Mouse (Mus musculus) WW6 (cell line): Measurements from ENCODE around the gene Aldh3b3.
A peak's percentile ranks its signal among the peaks of the same experiment; 100 is the strongest.
"Not testable (repeated sequence)": the region's sequence is repeated elsewhere in the genome, so short reads cannot be mapped to it uniquely, and the experiment has no call there.

Experiments used
- DNase-seq: peaks from one replicate; pipeline ENCODE4 v3.0.0-alpha.2; 2013; ENCODE audit warnings: low read depth, low spot score

Aldh3b3 gene

DNA sequence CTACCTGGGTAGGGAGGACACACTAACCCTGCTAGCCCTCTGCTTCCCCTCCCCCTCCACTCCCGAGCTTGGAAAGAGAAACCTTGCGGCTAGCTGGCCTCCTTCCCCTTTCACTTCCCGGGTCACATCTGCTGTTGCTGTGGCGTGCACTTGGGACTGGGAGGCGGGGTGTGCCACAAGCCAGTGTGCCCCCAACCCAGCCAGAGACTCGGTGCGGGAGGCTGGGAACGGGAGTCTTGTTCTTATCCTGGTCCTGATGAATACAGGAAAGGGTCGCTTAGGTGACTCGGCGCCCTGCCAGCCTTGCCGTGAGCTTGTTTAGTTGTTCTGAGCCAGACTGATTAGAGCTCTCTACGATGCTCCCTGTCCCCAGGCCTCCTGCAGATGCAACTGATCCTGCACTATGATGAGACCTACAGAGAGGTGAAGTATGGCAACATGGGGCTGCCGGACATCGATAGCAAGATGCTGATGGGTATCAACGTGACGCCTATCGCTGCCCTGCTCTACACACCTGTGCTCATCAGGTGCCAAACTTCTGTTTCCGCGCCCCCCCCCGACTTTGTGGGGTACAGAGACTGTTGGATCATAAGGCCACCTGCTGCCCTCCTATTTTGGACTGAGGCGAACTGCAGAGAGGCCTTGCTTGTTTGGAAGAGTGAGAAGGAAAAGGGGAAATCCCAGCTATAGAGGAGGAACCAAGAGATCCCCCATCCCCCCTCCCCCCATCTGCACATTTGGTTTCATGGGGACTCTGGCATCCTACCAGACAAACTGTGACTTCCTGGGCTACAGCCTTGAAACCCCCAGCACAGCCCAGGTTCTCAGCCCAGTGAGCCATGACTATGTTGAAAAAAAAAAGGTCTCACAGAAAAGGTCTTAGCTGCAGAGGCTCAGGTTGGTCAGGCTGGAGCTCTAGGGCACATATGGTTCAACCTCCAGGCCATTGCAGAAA, 22.3 kb upstream of the Aldh3b3 start:
- DNase-seq = no peak

DNA sequence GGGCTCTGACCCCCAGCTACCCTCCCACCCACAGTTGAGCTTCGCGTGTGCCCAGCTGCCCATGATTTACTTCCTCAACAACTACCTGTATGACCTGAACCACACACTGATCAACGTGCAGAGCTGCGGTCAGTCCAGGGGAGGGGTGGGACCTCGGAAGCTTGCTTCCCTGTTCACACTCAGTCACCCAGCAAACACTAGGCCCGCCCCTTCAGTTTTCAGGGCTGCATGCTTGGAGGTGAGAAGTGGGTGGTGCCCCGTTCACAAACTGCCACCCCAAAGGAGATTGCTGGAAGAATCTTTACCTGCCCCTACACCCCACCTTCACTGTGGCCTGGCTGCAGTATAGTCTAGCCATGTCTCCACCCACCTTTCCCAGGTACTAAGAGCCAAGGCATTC, 16.1 kb upstream of the Aldh3b3 start:
- DNase-seq = no peak

DNA sequence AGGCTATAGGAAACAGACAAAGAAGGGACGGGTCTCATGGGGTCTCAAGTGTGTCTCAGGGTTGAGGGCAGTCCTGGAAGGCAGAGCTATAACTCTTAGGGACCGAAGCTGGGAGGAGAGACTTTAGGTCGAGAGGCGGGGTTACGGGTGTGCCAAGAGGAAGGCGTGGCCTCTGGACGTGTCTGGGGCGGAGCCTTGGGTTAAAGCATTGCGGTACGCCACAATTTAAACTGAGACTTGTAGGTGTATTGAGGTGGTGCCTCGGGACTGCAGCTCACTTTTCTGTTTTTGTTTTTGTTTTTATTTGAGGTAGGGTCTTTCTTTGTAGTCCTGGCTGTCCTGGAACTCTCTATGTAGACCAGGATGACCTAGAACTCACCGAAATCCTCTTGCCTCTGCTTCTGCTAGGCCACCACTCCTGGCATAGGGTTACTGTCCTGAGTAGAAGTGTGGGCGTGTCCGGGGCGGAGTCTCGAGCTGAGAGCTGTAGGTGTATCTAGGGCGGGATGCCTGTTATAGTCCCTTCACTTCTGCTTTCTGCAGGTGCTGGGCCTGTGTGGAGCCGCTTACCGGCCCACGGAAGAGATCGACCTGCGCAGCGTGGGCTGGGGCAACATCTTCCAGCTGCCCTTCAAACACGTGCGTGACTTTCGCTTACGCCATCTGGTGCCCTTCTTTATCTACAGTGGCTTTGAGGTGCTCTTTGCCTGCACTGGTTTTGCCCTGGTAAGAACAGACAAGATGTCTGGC, 15.3 kb upstream of the Aldh3b3 start:
- peak; percentile 74 for DNase-seq

DNA sequence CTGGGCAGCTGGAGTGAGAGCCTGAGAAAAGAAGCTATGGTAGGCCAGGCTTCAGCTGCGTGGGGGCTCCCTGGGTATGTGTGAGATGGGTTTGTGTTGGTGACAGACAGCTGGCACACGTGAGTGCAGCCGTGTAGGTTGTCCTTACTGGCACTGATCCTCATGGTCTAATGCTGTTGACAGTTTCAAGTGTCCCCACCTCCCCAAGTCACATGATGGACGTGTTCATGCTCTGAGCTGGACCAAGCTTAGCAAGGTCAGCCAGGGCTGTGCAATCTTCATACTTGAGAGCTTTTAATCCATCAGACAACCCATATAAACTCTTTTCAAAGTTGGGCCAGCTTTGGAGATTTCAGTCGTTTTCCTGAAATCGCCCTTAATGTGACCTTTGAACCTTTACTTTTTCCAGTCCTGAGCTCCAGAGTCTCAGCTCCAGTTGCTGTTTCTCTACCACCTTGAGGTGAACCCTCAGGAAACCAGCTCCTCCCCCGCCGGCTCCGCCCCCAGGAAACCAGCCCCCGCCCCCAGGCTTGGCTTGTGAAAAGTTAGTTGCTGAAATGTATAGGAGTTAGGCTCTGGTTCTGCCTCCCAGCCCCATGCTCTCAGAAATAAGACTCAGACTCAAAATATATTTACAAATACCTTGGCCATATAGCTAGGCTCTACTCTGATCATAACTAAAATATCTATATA, 12.4 kb upstream of the Aldh3b3 start:
- no peak for DNase-seq

DNA sequence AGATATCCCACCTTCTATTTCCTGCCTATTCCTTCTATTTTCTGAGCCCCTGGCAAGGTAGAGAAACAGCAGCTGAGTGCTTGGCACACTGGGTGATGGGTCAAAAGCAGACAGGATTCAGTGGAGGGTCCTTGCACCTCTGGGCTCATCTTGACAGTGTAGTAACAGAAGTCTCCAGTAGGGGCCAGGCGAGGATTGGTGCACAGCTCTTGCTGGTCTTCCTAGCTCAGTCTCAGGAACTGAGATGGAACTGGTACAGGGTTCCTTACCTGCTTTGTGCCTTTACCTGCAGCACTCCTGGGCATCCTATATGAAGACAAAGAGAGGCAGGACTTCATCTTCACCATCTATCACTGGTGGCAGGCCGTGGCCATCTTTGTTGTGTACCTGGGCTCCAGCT, 11.7 kb upstream of the Aldh3b3 start:
- no peak for DNase-seq

DNA sequence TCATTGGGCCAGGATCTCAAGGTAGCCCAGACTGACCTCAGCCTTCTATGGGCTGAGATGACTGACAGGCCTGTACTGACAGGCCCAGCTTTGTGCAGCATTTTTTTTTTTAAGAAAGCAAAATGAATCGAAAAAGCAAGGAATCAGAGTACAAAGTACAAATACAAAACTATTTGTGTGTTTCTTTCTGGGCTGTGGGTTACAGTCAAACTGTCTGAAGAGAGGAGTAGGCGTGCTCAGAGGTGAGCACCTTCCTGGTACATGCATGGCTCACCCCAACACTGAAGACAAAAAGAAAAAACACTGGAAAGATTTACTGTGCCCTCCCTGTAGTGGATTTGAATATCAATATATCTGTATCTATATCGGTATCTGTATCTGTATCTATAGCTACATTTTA, 10.6 kb upstream of the Aldh3b3 start:
- no peak for DNase-seq

DNA sequence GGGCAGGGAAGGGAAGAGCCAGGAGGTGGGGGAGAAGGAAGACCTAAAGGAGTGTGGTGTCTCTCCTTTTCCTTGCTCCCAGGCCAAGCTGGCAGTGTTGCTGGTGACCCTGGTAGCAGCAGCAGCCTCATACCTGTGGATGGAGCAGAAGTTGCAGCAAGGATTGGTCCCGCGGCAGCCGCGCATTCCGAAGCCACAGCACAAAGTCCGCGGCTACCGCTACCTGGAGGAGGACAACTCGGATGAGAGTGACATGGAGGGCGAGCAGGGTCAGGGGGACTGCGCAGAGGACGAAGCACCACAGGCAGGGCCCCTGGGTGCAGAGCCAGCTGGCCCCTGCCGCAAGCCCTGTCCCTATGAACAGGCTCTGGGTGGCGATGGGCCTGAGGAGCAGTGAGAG, 9.9 kb upstream of the Aldh3b3 start:
- DNase-seq = no peak

DNA sequence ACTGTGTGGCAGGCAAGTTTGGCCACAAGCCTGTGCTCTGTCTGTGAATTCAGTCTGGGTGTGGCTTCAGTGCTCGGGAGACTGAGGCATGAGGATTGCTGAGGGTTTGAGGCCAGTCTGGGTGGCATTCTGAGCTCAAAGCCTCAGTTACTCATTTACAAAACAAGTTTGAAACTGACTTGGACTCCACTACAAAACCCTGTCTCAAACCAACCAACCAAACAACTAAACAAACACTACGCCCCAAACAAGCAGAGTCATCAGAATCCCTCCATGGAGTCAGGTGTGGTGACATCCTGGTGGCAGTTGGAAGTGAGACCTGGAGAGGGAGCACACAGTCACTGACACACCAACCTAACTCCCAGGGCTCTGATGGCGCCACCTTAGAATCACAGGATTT, 8.1 kb upstream of the Aldh3b3 start:
- DNase-seq = no peak

DNA sequence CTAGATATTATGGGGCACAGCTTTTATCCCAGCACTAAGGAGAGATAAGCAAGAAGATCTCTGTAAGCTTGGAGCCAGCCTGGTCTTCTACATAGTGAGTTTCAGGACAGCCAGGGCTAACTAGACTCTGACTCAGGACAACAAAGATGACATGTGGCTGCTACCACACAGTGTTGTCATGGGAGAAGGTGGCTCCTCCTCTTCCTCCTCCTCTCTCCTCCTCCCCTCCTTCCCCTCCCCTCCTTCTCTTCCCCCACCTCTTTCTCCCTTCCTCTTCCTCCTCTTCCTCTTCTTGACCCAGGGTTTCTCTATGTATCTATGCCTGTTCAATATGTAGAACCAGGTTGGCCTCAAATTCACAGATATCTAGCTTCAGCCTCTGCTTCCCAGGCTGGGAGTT, 7.0 kb upstream of the Aldh3b3 start:
- DNase-seq = no peak

DNA sequence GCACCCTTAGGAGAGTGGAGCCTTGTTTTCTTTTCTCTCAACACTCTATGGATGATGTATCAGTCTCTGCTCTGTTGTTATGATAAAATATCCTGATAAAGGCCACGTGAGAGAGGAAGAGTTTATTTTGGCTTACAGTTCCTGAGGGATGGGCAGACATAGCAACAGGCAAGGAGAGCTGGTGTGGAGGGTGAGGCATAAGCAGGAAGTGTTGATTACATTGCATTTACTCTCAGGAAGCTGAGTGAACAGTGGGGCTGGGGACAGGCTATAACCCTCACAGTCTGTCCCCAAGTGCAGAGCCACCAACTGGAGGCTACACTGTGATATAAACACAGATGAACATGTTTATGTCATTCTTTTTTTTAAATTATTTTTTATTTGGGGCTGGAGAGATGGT, 6.3 kb upstream of the Aldh3b3 start:
- DNase-seq = no peak

DNA sequence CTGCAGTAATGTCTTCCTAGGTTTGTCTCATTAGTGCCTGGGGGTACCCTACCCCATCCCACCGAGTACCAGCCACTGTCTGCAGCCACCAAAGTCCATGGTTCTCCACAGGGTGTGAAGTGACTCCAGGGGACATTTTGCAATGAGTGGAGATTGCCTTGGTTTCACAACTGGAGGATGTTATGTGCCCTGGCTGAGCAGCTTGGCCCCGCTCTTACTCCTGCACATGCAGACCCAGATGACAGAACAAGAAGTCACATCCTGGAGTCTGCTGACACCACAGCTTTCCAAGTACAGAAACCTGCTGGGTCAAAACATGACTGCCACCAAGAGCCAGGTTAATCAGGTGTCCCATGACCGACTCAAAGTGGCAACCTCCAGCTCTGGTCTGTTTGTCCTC, 3.4 kb upstream of the Aldh3b3 start:
- DNase-seq = no peak

DNA sequence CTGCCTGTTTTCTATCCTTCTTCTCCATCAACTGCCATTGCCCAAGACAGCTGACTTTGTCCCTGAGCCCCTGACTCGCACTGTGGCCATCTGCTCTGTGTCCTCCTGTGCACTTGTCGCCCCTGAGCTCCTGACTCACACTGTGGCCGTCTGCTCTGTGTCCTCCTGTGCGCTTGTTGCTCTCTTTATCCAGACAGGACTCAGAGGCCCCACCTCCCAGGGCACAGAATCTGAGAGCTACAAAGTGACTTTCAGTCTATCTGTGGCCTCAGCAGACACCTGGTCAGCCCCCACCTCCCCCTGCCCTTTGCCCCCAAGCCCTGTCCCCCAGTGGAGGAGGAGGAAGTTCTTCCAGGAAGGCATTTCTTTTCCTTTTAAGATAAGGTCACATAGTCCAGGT, 2.6 kb upstream of the Aldh3b3 start:
- no peak for DNase-seq

DNA sequence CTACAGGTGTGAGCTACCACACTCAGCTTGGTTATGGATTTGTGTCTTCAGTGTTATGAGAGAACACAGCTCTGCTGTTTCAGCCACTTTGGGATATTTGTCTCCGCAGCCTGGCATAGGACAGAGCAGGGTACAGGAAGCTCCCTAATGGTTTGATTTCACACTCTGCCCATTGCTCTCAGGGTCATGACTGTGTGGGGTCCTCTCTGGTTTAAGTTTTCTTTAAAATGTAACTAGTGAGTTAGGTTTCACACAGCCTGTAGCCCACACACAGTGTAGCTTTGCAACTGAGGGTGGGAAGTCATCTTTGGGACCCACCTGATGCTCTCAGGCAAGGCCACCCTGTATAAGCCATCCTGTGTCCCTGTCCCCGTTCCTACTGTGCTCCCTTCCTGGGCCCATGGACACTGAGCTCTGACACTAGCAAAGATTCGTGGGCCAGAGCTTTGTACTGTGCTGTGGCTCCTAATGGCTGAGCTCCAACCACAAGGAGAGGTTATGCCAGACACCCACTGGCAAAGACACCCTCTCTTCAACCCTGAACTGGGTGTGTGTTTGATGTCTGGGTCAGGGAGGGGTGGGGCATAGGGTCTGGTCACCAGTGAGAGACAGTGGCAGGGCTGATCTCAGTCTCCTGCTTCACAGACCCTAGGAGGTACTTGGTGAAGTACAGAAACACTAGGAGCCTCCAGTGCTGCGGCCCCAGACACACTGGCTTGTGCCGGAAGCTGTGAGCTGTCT, 979 bp upstream of the Aldh3b3 start:
- not testable (repeated sequence) for DNase-seq

DNA sequence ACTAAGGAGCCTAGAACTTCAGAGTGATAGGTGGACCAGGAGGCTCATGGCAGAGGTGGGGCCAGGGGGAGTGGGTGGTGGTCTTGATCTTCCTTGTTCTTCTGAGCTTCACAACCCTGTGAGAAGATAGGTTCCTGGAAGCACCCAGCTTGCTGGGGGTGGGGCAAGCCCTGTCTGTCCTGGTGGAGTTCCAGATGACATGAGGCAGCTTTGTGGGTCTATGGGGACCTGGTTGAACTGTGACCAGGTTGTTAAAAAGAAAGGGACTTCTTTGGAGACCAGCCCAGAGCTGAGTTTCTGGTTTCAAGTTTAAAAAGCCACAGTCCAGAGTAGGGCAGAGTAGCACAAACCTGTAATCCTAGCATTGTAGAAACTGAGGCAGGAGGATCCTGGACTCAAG, 585 bp downstream of the Aldh3b3 start:
- no peak for DNase-seq

DNA sequence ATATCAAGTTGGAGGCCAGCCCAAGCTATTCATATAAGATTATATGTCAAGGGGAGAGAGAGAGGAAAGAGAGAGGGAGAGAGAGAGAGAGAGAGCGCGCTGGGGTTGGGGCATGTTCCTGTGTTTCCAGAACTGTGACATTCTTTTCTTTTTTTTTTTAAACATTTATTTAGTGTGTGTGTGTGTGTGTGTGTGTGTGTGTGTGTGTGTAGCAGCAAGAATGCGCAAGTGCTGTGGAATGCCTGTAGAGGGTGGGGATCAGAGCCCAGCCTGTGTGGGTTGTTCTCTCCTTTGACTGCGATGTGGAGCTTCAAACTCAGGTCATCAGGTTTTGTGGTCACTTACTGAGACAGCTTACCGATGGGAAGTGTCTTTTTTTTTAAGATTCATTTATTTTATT, 1.8 kb downstream of the Aldh3b3 start:
- DNase-seq = no peak

DNA sequence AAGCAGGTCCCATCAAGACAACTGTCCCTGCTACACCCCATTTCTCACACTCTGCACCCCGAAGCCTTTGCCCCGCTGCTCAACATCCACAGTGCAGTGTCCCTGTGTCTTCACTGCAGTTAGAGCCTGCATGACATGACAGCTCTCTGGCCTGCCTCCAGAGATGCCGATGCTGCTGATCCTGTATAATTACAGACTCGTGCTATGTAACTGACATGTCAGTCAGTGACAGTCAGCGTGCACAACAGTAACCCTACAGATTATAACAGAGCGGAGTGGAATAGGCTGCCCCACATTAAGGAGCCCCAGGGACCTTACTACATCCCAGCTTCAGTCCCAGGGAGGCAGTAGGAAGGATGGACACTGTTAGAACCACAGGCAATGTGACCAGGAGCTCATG, 3.4 kb downstream of the Aldh3b3 start:
- DNase-seq = not testable (repeated sequence)

DNA sequence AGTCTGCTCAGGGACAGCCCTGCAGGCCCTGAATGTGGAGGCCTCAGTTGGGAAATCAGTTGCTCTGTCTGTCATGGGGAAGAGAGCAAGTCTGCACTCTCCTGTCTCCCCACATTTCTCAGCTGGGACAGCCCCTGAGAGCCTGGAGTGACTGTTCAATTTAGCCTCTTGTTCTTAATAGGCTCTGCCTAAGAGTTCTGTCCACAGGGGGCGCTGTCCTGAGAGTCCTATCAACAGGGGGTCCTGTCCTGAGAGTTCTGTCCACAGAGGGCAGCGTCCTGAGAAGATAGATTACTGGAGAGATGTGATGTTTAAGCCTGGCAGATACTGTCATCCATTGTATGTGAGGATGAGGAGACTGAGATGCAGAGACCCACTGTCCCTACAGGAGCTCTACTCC, 4.0 kb downstream of the Aldh3b3 start:
- no peak for DNase-seq

DNA sequence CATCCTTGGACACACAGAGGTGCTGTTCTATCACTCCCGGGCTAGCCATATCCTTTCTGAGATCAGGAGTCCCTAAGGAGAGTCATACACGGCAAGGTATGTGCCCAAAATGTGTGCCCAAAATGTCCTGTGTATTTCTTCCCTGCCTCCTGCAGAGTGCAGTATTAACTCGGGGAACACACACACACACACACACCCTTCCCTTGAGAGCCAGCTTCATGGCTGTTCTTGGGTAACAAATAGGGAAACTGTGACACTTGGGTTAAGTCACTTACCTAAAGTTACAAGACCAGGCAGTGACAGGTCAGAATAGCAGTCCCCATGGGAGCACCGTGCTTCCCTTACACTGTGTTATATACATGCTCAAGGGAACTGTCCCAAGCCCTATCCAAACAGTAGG, 5.6 kb downstream of the Aldh3b3 start:
- no peak for DNase-seq

DNA sequence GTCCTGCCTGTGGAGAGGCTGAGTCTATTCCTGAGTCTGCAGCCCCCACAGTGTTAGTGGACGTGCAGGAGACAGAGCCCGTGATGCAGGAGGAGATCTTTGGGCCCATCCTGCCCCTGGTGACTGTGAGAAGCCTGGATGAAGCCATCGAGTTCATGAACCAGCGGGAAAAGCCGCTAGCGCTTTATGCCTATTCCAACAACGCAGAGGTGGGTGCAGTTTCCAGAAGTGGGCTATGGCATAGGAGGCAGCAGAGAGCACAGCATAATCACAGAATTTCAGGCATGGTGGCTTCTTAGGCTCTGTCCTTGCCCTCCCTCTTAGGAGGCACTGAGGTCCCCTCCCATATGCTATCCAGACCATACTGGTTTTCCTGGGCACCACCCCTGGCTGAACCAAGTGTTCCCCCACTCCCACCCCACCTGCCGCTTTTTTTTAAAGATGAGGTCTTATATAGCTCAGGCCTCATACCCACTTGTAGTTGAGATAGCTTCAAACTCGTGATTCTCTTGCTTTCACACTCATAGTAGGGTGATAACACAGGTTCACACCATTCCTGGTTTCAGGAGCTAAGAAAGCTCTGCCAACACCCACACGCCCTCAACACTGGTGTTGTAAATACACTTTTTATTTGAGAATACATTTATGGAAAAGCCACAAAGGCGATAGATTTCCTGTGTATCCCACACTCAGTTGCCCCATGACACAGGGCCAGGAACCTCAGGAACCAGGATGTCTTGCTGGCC, 8.1 kb downstream of the Aldh3b3 start:
- DNase-seq = no peak

DNA sequence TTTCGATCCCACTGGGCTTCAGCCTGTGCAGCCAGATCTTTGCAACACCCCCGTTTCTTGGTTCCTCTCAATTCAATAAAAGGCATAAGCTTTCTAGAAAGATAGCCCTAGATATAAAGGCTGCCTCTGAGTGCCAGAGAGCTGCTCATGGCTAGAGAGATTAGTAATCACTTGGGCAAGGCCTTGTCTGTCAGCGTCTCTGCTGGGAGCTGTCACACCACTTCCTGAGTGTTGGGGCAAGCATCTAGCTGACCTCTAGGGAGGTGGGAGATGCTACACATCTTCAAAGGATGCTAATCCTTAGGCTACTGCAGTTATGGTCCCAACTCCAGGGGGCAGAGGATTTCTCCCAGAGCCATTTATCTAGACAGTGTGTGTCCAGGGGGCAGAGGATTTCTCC, 8.8 kb downstream of the Aldh3b3 start:
- DNase-seq = no peak

DNA sequence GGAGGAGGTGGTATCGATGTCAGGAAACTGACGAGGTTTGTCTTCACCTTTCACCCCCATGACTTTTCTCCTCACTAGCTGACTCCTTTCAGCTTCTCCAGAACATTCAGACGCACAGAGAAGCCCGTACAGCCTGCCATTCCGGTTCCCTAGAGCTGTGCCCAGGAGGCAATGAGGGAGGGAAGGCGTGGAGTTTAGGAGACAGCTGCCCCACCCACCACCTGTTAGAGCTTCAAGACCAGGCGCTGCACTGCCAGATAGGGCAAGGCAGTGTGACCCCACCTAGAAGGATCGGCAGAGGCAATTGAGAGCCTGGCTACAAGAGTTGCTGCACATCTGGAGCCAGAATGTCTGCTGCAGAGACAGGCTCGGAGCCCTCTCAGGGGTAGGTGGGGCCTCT, 13.8 kb downstream of the Aldh3b3 start, which contains the start of gene Aldh3b2:
Gene Aldh3b2, plus strand, starts transcription at position 100 of the 400 bp plus-strand sequence.
- no peak for DNase-seq
